Mouse (Mus musculus): Measurements from ENCODE around the gene Saa2. TPM values are rescaled to one million over a fixed set of nuclear protein-coding genes. Genes with fewer than 3 reads are reported as not detected.

The Saa2 gene
- total RNA-seq (2023): not detected

DNA sequence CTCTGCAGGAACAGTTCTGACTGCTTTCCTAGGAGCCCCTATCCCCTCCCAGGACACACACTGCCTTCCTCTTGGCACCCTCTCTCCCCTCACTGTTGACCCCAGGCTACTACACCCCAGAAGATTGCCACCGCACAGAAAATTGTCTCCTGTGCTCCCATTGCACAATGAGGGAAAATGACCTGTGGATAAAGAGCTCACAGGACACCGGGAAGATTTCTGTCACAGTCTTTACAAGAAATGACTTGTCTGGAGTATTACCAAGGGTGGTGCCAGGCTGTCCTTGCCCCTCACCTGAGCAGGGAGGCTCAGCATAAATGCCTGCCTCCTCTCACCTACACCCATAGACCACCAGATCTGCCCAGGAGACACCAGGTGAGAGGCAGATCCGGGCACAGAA lies at the start of gene Saa2:
Gene Saa2, plus strand, starts transcription at position 301 of the 400 bp plus-strand sequence.

DNA sequence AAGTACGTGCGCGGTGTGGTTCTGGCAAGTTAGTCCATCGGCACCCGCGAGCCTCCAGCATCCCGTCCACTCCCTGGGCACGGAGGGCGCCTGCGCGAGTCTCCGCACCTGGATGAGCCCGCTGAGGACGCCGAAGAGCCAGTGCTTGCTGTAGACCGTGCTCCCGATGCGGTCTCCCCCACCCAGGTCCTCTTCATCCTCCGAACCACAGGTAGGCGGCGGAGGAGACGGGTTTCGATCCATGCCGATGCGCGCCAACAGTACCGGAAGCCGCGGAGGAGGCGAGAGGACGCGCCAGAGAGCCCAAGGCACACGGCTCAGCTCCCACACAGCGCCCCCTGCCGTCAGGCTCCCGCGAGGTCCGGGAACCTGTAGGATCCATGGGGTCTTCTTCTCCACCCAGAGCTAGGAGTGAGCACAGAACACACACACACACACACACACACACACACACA lies 41.2 kb upstream of the Saa2 start, which contains the start of gene Saal1:
Gene Saal1, minus strand, starts transcription at position 291 of the 455 bp plus-strand sequence.

DNA sequence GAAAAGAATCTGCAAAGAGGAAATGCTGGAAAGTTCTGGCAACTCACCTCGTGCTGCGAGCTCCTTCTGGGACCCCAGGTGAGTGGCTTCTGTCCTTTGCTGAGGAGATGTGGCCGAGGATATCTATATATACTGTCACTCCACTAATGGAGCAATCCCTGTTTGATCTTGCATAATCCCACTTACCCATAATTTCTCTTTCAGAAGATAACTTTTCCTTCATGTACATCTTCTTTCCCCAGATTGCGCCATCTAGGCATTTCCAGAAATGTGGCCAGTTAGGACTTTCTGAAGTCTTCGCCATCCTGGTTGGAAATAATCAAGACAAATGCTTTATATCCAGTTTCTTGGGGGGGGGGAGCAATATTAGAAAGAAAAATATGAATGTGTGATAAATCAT lies 36.0 kb upstream of the Saa2 start, which contains the start of gene Saa3:
Gene Saa3, minus strand, starts transcription at position 101 of the 400 bp plus-strand sequence.

DNA sequence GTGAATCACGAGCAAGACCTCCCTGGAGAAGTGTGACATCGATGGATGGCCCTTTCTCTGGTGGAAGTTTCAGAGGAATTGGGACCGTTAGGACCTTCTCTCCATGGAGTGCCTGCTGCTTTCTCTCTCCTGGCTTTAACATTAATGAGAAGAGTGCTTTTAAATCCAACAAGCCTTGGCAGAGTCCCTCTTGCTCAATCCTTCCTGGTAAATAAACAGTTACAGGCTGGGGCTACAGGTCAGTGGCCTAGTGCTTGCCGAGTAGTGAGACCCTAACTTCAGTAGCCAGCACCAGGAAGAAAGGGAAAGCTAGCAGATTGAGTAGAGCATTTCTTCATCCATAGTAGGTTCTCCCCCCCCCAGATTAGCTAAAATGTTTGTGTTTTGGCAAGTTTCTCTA lies 19.1 kb upstream of the Saa2 start, which contains the start of gene Saa4:
Gene Saa4, minus strand, starts transcription at position 146 of the 400 bp plus-strand sequence.

DNA sequence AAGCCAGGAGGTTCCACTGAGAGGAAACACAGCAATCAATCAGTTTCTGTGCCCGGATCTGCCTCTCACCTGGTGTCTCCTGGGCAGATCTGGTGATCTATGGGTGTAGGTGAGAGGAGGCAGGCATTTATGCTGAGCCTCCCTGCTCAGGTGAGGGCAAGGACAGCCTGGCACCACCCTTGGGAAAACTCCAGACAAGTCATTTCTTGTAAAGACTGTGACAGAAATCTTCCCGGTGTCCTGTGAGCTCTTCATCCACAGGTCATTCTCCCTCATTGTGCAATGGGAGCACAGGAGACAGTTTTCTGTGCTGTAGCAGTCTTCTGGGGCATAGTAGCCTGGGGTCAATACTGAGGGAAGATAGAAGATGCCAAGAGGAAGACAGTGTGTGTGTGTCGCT lies 8.7 kb upstream of the Saa2 start, which contains the start of gene Saa1:
Gene Saa1, minus strand, starts transcription at position 101 of the 400 bp plus-strand sequence.

DNA sequence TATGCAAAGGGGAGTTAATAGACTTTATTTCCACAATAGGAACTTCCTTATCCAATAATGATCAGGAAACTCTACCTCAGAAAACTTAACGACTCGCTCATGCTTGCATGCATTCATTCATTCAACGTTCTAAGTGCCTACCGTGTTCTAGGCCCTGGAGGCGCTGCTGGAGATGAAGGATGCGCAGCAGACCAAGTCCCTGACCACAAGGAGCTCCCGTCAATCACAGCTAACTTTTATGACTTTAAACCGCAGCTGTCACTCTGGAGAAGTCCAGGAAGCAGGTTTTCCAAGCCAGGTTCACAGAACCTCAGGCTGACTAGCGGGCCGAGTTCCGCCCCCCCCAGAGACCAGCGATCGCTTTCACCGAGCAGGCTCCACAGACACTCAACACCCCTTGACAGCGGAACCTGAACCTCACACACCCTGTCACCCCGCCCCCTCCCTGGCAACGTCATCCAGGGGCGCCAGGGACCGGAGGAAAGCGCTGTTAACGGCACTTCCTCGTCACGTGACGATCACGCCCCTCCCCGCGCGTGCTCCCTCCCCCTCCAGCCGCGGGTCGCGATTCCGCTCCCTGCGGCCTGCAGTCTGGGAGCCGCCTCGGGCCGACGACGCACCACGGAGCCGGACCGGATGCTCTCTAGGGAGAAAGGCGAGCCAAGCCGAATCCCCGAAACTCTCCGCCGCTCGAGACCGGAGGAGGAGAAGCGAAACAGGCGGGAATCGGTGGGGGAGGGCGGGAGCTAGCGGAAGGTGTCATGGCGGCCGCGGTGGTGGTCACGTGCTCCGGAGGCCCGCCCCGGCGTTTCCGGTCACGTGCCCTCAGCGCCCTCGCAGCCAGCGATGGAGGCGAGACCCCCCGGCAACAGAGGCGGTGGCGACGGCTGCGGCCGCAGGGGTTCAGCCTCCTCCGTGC lies 44.0 kb downstream of the Saa2 start, which contains the start of the genes Hps5 and Gtf2h1:
Gene Hps5, minus strand, starts transcription at position 778 of the 919 bp plus-strand sequence.
Gene Gtf2h1, plus strand, starts transcription at position 817 of the 919 bp plus-strand sequence.

Other genes starting within 250 kb of the Saa2 start
- 22.1 TPM for gene Sergef, start 112.0 kb upstream of the Saa2 start, total RNA-seq (2023)
- gene Tph1, start 79.3 kb upstream of the Saa2 start, total RNA-seq (2023): not detected
- 12.7 TPM for gene Saal1, start 41.1 kb upstream of the Saa2 start, total RNA-seq (2023)
- not detected for gene Saa3, start 36.1 kb upstream of the Saa2 start, total RNA-seq (2023)
- gene Saa4, start 19.2 kb upstream of the Saa2 start, total RNA-seq (2023): not detected
- gene Saa1, start 8.8 kb upstream of the Saa2 start, total RNA-seq (2023): not detected
- gene Hps5, start 44.3 kb downstream of the Saa2 start, total RNA-seq (2023): 41.2 TPM
- 61.1 TPM for gene Gtf2h1, start 44.3 kb downstream of the Saa2 start, total RNA-seq (2023)
- gene Ldha, start 89.7 kb downstream of the Saa2 start, total RNA-seq (2023): 259 TPM
- gene Ldhc, start 109.4 kb downstream of the Saa2 start, total RNA-seq (2023): not detected
- 67.9 TPM for gene Tsg101, start 168.2 kb downstream of the Saa2 start, total RNA-seq (2023)
- gene Uevld, start 206.7 kb downstream of the Saa2 start, total RNA-seq (2023): 7.9 TPM
- not detected for gene Gm9999, start 231.8 kb downstream of the Saa2 start, total RNA-seq (2023)